Mouse (Mus musculus): ENCODE measurements around the gene Spem1. TPM values are rescaled to one million over a fixed set of nuclear protein-coding genes. Genes with fewer than 3 reads are reported as not detected.
"Not testable (repeated sequence)": the region's sequence is repeated elsewhere in the genome, so short reads cannot be mapped to it uniquely, and the experiment has no call there.

The Spem1 gene
- total RNA-seq (2014; rRNA removed) (0.38 and 0.62 TPM in 2 replicates), polyA plus RNA-seq (2015; fragmentation: Nextera tagmentation; extraction: Ambion mirVana) (0.23 and 0.50 TPM in 2 replicates)

DNA sequence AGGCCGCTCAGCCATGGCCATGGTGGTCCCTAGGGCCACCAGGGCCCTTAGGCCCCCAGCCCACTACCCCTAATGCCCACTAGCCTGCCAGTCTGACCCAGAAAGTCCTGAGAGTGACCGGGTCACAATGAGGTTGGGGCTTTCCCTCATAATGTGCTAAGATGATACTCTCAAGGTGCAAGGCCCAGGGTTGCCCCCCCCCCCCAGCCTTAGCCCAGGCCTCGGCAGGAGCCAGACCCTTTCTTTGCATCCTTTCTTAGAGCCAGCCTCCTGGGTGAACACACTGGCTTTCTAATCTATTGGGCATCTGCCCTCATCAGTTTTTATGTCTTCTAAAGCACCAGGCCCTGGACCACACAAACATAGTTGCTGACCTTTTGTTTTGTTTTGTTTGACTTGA lies at the start of gene Spem1:
Gene Spem1, minus strand, starts transcription at position 101 of the 400 bp plus-strand sequence.
- Histone ChIP-seq H3K4me2 (ENCODE audit: low read depth) (no peak within 1 kb of the TSS), H3K27me3 (ENCODE audit: insufficient read depth, low read length) (no peaks in the 10 kb centered on the region), H3K9ac (no peak within 1 kb of the TSS), H3K4me3 (ENCODE audit: low read depth, low read length) (no peak within 1 kb of the TSS), H3K36me3 (ENCODE audit: insufficient read depth) (peaks cover 35% of the 10 kb centered on the region), H3K9me3 (ENCODE audit: low read length) (no peaks in the 10 kb centered on the region), H3K4me1 (ENCODE audit: insufficient read depth) (no peaks in the 10 kb centered on the region), H3K27ac (ENCODE audit: low read depth, low read length) (no peak within 1 kb of the TSS)
- no peak for TF ChIP-seq CTCF (IDR thresholded peaks at IDR 0.05; ENCODE audit: low read depth)
- DNase-seq (no peak), ATAC-seq (no peak)
- WGBS, result 91% methylated on average over 3 of the region's 3 CpGs

DNA sequence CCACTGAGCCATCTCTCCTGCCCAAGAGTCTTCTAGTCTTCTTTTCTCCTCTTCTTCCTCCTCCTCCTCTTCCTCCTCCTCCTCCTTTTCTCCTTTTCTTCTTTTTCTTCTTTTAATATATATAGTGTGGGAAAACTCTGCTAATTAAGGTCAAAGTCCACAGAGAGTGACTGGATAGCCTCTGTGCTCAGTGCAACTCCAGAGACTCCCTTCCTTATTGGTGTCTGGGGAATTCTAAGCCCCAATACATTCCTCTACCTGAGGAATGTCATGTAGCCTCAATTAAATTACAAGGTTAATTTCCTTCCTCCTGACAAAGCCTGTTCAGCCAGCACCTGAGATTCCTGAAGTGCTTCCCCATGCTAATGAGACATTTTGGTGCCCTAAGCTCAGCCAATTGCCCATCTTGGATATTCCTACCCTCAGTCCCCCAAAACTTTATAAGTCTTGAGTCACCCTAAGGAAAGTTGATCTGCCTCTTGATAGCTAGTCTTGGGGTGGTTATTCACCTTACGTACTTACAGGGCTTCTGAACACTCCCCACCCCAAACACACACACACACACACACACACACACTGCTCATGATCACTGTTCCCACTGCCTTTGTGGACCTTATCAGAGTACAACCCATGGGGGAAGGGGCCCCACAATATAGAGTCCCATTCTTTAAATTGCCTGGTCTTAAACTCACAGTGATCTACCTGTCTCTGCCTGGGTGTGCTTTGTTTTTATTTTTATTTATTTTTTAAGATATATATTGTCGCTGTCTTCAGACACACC lies 48.5 kb upstream of the Spem1 start:
- no peak for TF ChIP-seq CTCF (IDR thresholded peaks at IDR 0.05; ENCODE audit: low read depth)
- no peaks in the 10 kb centered on the region for H3K27me3 ChIP-seq (ENCODE audit: insufficient read depth, low read length)
- no peaks in the 10 kb centered on the region for H3K4me1 ChIP-seq (ENCODE audit: insufficient read depth)
- no peak overlapping the region for H3K9ac ChIP-seq
- H3K4me2 ChIP-seq (ENCODE audit: low read depth), result no peak overlapping the region
- H3K9me3 ChIP-seq (ENCODE audit: low read length), result no peaks in the 10 kb centered on the region
- ATAC-seq (no peak), DNase-seq (no peak)
- 93% methylated on average over 2 of the region's 2 CpGs for WGBS
- H3K36me3 ChIP-seq (ENCODE audit: insufficient read depth), result no peaks in the 10 kb centered on the region
- no peak overlapping the region for H3K4me3 ChIP-seq (ENCODE audit: low read depth, low read length)
- no peak overlapping the region for H3K27ac ChIP-seq (ENCODE audit: low read depth, low read length)

DNA sequence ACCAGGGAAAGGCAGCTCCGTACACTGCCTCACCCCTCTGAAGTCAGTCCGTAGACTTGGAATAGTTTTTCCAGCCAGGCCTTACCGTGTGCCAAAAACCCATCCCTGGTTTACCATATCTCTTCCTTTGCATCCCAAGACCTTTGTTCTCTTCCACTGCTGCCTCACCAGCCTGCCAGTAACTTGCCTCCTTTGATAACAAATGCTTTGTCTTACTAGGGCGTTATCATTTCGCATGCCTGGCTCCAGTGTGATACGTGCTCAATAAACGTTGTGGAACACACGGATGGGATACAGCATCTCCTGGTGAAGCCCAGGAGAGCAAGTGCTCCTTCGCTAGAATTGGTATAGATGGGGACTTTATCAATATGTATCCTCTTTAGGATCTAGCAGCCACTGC lies 45.4 kb upstream of the Spem1 start:
- Histone ChIP-seq H3K4me1 (ENCODE audit: insufficient read depth) (no peaks in the 10 kb centered on the region), H3K9ac (no peak overlapping the region), H3K27ac (ENCODE audit: low read depth, low read length) (no peak overlapping the region), H3K4me3 (ENCODE audit: low read depth, low read length) (no peak overlapping the region), H3K4me2 (ENCODE audit: low read depth) (no peak overlapping the region), H3K27me3 (ENCODE audit: insufficient read depth, low read length) (no peaks in the 10 kb centered on the region), H3K9me3 (ENCODE audit: low read length) (no peaks in the 10 kb centered on the region), H3K36me3 (ENCODE audit: insufficient read depth) (no peaks in the 10 kb centered on the region)
- DNase-seq (no peak), ATAC-seq (no peak)
- no peak for TF ChIP-seq CTCF (IDR thresholded peaks at IDR 0.05; ENCODE audit: low read depth)
- WGBS, result 66% methylated on average over 9 of the region's 9 CpGs

DNA sequence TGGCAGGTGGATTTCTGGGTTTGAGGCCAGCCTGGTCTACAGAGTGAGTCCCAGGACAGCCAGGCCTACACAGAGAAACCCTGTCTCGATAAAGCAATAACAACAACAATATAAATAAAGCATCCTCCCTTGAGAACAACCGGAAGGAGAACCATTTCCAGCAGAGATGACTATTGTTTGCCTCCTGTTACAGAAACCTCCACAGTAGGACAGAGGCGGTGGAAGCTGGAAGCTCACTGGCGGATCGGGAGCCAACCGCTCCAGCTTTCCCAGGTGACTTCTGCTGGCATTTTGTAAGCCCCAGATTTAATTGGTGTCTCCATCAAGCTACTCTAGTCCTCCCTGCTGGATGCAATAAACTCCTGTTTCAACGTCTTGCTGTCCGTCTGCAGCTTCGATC lies 43.6 kb upstream of the Spem1 start:
- no peaks in the 10 kb centered on the region for H3K27me3 ChIP-seq (ENCODE audit: insufficient read depth, low read length)
- H3K4me1 ChIP-seq (ENCODE audit: insufficient read depth), result no peaks in the 10 kb centered on the region
- no peak overlapping the region for H3K27ac ChIP-seq (ENCODE audit: low read depth, low read length)
- no peak overlapping the region for H3K4me3 ChIP-seq (ENCODE audit: low read depth, low read length)
- H3K36me3 ChIP-seq (ENCODE audit: insufficient read depth), result no peaks in the 10 kb centered on the region
- no peaks in the 10 kb centered on the region for H3K9me3 ChIP-seq (ENCODE audit: low read length)
- ATAC-seq (no peak), DNase-seq (no peak)
- H3K4me2 ChIP-seq (ENCODE audit: low read depth), result no peak overlapping the region
- no peak overlapping the region for H3K9ac ChIP-seq
- TF ChIP-seq CTCF (IDR thresholded peaks at IDR 0.05; ENCODE audit: low read depth), result no peak
- WGBS, result 77% methylated on average over 9 of the region's 9 CpGs

DNA sequence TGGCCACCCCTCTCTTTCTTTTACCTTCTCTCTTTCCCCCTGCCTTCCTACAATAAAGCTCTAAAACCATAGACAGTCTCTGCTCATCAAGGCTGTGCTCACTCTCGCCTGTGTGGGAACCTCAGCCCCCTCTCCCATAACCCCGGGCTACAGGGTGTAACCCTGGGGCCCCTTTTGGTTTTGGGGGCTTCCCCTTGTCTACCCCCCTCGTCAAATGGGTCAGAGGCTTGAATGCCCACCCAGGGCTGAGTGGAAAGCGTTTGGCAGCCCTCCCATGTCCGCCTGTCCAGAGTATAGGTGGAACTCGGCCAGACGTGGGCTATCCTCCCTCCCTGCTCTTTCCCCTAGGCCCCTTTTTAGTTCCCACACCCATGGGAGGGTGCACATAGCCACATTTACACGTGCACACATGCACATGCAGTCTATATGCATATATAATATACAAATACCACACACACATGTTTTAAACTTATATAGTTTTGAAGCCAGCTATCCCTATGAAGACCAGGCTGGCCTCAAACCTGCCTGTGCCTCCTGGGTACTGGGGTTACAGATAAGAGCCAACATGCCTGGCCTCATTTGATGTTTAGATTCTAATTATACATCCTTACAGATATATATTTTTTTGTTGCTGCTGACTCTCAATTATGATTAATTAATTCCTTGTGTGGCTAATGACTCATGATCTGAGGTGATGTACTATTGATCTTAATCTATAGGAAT lies 42.3 kb upstream of the Spem1 start:
- no peaks in the 10 kb centered on the region for H3K4me1 ChIP-seq (ENCODE audit: insufficient read depth)
- TF ChIP-seq CTCF (IDR thresholded peaks at IDR 0.05; ENCODE audit: low read depth), result no peak
- no peak overlapping the region for H3K9ac ChIP-seq
- DNase-seq (no peak), ATAC-seq (no peak)
- no peak overlapping the region for H3K4me2 ChIP-seq (ENCODE audit: low read depth)
- H3K9me3 ChIP-seq (ENCODE audit: low read length), result no peaks in the 10 kb centered on the region
- no peak overlapping the region for H3K27ac ChIP-seq (ENCODE audit: low read depth, low read length)
- H3K27me3 ChIP-seq (ENCODE audit: insufficient read depth, low read length), result no peaks in the 10 kb centered on the region
- H3K4me3 ChIP-seq (ENCODE audit: low read depth, low read length), result no peak overlapping the region
- H3K36me3 ChIP-seq (ENCODE audit: insufficient read depth), result no peaks in the 10 kb centered on the region
- WGBS, result 39% methylated on average over 8 of the region's 8 CpGs

DNA sequence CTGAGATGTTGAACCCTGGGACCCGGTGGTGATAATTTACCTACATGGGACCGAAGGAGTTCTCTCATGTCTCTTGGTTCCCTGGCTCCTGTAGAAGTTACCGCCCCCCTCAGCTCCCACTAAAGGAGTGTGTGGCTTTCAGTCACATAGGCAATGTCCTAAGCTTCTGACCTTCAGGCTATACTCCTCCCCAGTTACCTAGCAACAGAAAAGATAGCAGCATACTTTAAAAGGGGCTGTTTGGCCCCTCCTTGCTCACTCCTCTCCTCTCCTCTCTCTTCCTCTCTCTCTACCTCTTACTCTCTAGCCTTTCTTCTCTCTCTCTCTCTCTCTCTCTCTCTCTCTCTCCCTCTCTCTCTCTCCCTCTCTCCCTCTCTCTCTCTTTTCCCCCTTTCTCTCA lies 41.7 kb upstream of the Spem1 start:
- not testable (repeated sequence) for H3K9ac ChIP-seq; H3K9me3 ChIP-seq (ENCODE audit: low read length); DNase-seq; H3K4me3 ChIP-seq (ENCODE audit: low read depth, low read length); H3K27me3 ChIP-seq (ENCODE audit: insufficient read depth, low read length); ATAC-seq; H3K36me3 ChIP-seq (ENCODE audit: insufficient read depth); H3K4me1 ChIP-seq (ENCODE audit: insufficient read depth); H3K4me2 ChIP-seq (ENCODE audit: low read depth); H3K27ac ChIP-seq (ENCODE audit: low read depth, low read length)
- WGBS, result 81% methylated on average over 3 of the region's 3 CpGs
